Mouse (Mus musculus) intestine, embryonic 16.5 days (tissue): Measurements from ENCODE around the gene Hepacam. TPM values are rescaled to one million over a fixed set of nuclear protein-coding genes. Genes with fewer than 3 reads are reported as not detected.

Experiments used
- ATAC-seq: fragments of 200-750 bp; cut with Nextera tagmentation; 2 replicates; pipeline ENCODE4 v1.8.0; 2017; ENCODE audit warnings: moderate TSS enrichment, moderate library complexity
- H3K27ac ChIP-seq: fragments of 300-500 bp; sonication (generic); 2 replicates; pipeline ENCODE4 v1.5.1; 2014; ENCODE audit warnings: mild to moderate bottlenecking, low read length
- H3K27me3 ChIP-seq: fragments of 300-500 bp; sonication (generic); replicated peaks from 2 replicates; pipeline ENCODE4 v1.6.1; 2014; ENCODE audit warnings: low read length, control low read depth, mixed read lengths; ENCODE audit not compliant: control insufficient read depth, insufficient read depth
- H3K36me3 ChIP-seq: fragments of 300-500 bp; sonication (generic); 2 replicates; pipeline ENCODE4 v1.6.1; 2014; ENCODE audit warnings: low read length, control low read depth; ENCODE audit not compliant: control insufficient read depth, insufficient read depth
- H3K4me1 ChIP-seq: fragments of 300-500 bp; sonication (generic); 2 replicates; pipeline ENCODE4 v1.6.1; 2014; ENCODE audit warnings: low read length, control low read depth, mixed read lengths; ENCODE audit not compliant: control insufficient read depth, insufficient read depth
- H3K4me2 ChIP-seq: fragments of 300-500 bp; sonication (generic); 2 replicates; pipeline ENCODE4 v1.6.1; 2014; ENCODE audit warnings: low read depth, low read length, control low read depth
- H3K4me3 ChIP-seq: fragments of 300-500 bp; sonication (generic); 2 replicates; pipeline ENCODE4 v1.5.1; 2014; ENCODE audit warnings: mild to moderate bottlenecking, low read length
- H3K9ac ChIP-seq: fragments of 300-500 bp; sonication (generic); 2 replicates; pipeline ENCODE4 v1.6.1; 2014; ENCODE audit warnings: low read depth, low read length
- H3K9me3 ChIP-seq: fragments of 300-500 bp; sonication (generic); 2 replicates; pipeline ENCODE4 v1.6.1; 2016; ENCODE audit warnings: low read length, control low read depth; ENCODE audit not compliant: control insufficient read depth
- WGBS: fragments of 180-500 bp; shearing (Covaris S2); extraction: QIAGEN DNeasy Blood & Tissue Kit; methylation state at CpG from one replicate; pipeline ENCODE4 v1.1.7; 2014; 5-methylcytosine and 5-hydroxymethylcytosine counted together
- polyA plus RNA-seq: library from polyadenylated mRNA; unstranded; fragments of >200 nt; fragmentation: Nextera tagmentation; extraction: Ambion mirVana; gene quantifications from 2 replicates; pipeline ENCODE4 v1.2.1, GENCODE M21; 2015

The Hepacam gene
- polyA plus RNA-seq = 0.05 and 0.09 TPM in 2 replicates

GRCm38 (mm10) chr9:37367301-37368080 is at the start of gene Hepacam:
Hepacam (plus strand) TSS chr9:37367351.
- 0 out of 2 replicates have a peak, but pooled peaks cover 2% of the 10 kb centered on the region for H3K4me1 ChIP-seq
- no peak within 1 kb of the TSS for H3K9ac ChIP-seq
- no peak for ATAC-seq
- H3K4me3 ChIP-seq = no peak within 1 kb of the TSS
- no peak within 1 kb of the TSS for H3K4me2 ChIP-seq
- H3K27ac ChIP-seq = no peak within 1 kb of the TSS
- no peaks in the 10 kb centered on the region for H3K36me3 ChIP-seq
- no peaks in the 10 kb centered on the region for H3K9me3 ChIP-seq
- 88% methylated on average over 17 of the region's 17 CpGs for WGBS
- no peaks in the 10 kb centered on the region for H3K27me3 ChIP-seq

DNA sequence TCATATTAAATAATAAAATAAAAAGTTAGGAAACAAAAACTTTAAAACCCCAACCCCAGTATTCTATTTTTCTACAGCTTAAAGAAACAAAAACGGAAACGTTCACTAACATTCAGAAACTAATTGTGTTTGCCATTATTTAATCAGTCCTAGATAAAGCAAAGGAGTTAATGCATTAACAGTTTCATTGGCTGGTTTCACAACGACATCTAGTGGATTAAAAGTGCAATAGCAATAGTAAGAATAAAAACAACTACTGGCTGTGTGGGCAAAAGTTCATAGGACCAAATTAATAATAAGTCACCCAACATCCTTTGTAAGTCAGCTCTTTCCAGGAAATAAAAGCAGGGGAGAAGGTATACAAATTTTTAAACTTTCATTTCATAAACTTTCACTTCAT is 37.7 kb upstream of the Hepacam start:
- H3K4me2 ChIP-seq = no peak overlapping the region
- H3K9ac ChIP-seq = no peak overlapping the region
- no peak overlapping the region for H3K4me3 ChIP-seq
- no peaks in the 10 kb centered on the region for H3K27me3 ChIP-seq
- WGBS = 42% methylated on average over 3 of the region's 3 CpGs
- no peak overlapping the region for H3K27ac ChIP-seq
- ATAC-seq = no peak
- H3K4me1 ChIP-seq = no peaks in the 10 kb centered on the region
- no peaks in the 10 kb centered on the region for H3K9me3 ChIP-seq
- H3K36me3 ChIP-seq = no peaks in the 10 kb centered on the region

DNA sequence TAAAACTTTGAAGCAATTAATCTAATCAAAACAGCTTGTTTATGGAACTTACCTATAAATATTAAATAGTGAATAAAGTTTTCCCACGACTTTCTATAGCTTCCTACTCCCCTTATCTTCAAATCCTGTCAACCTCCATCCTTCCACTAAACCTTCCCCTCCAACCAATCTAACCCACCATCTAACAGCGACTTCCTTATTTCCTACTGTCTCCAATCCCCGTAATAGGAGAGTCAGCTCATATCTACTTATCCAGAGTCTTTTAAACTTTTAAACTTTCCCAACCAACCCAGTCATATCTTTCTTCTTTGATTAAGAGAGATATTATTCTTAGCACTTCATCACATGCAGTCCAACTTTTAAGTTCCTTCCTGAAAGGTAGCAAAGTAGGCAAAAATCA is 21.7 kb upstream of the Hepacam start:
- H3K27ac ChIP-seq = no peak overlapping the region
- H3K27me3 ChIP-seq = no peaks in the 10 kb centered on the region
- ATAC-seq = no peak
- no peaks in the 10 kb centered on the region for H3K36me3 ChIP-seq
- 78% methylated on average over 3 of the region's 3 CpGs for WGBS
- no peak overlapping the region for H3K4me2 ChIP-seq
- no peak overlapping the region for H3K9ac ChIP-seq
- peaks cover 5% of the 10 kb centered on the region; the same call in 1 of the 2 replicates for H3K4me1 ChIP-seq
- no peaks in the 10 kb centered on the region for H3K9me3 ChIP-seq
- no peak overlapping the region for H3K4me3 ChIP-seq

DNA sequence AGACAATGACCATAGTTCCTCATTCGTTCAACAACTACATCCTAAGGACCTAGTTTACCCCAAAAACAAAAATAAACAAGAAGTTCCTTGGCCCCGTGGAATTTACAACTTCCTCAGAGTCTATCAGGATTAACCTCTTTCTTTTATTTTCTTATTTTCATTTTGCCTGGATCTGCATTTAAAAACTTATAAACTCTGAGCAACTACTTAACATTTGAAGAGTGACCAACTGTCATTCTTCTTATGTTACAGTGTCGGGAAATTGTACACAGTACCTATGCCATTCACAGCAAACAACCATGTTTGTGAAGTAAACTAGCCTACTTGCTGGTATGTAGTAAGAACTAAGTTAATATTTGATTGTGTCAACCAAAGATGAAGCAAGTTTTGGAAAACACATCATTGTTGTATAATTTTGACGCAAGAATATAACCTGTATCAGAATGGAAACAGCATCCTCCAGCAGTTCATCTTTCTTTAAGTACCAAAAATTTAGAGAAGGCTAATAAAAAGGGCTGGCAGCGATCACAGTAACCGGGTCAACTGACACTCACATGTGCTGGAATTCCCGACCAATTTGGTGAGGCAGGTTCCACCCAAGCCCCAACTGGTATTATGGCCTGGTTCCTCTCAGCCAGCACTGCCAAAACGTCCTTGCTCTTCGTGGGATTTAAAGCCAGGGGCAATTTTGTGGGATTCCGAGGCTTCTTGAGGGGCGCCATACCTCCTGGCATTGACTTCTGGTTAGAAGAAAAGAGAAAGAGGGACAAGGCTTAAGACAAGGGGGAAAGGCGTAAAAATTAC is 19.8 kb upstream of the Hepacam start:
- 16% methylated on average over 12 of the region's 12 CpGs for whole genome bisulfite sequencing

GRCm38 (mm10) chr9:37347988-37348642 is 19.0 kb upstream of the Hepacam start, which contains the start of gene Ccdc15:
Ccdc15 (minus strand) TSS chr9:37348432.
- WGBS = under 1% methylated on average over 41 of the region's 41 CpGs
- Histone ChIP-seq H3K27ac (peak within 1 kb of the TSS; percentile 92), H3K4me2 (peak within 1 kb of the TSS; percentile 84), H3K4me1 (peaks cover 5% of the 10 kb centered on the region; the same call in 1 of the 2 replicates), H3K27me3 (no peaks in the 10 kb centered on the region), H3K36me3 (no peaks in the 10 kb centered on the region), H3K4me3 (peak within 1 kb of the TSS; percentile 75), H3K9me3 (no peaks in the 10 kb centered on the region), H3K9ac (peak within 1 kb of the TSS; percentile 88)
- ATAC-seq = peak; percentile 99

More for the DNA sequence above, 19.8 kb upstream of the Hepacam start:
- Histone ChIP-seq H3K9me3 (no peaks in the 10 kb centered on the region), H3K27me3 (no peaks in the 10 kb centered on the region), H3K9ac (peak overlapping the region; percentile 88), H3K27ac (peak overlapping the region; percentile 92), H3K4me2 (peak overlapping the region; percentile 84), H3K36me3 (no peaks in the 10 kb centered on the region), H3K4me3 (peak overlapping the region; percentile 75), H3K4me1 (peaks cover 5% of the 10 kb centered on the region; the same call in 1 of the 2 replicates)
- ATAC-seq = peak; percentile 7

DNA sequence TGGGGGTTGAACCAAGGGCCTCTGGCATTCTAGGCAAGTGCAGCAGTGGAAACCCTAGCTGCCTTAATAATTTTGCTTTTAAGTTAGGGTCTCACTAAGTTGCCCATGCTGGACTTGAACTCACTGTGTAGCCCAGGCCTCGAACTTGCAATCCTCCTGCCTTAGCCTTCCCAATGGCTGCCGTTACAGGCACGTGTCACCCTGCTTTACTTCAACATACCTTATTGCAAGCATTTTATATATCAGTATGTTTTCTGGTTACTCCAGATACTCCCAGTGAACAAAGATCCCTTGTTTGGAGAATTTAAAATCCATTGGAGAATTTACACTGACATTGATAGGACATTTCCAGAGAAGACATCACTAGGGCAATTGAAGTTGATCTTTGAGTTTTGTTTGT is 18.1 kb upstream of the Hepacam start:
- Histone ChIP-seq H3K9ac (peak overlapping the region; percentile 88), H3K4me1 (peaks cover 5% of the 10 kb centered on the region; the same call in 1 of the 2 replicates), H3K4me3 (peak overlapping the region; percentile 75), H3K36me3 (no peaks in the 10 kb centered on the region), H3K9me3 (no peaks in the 10 kb centered on the region), H3K27ac (no peak overlapping the region), H3K4me2 (peak overlapping the region; percentile 77), H3K27me3 (no peaks in the 10 kb centered on the region)
- no peak for ATAC-seq
- WGBS = 95% methylated on average over 3 of the region's 3 CpGs

- no peak overlapping the region for H3K9ac ChIP-seq
- no peak for ATAC-seq
- H3K27me3 ChIP-seq = no peaks in the 10 kb centered on the region
- H3K4me3 ChIP-seq = no peak overlapping the region
- H3K27ac ChIP-seq = no peak overlapping the region
- H3K9me3 ChIP-seq = no peaks in the 10 kb centered on the region
- no peaks in the 10 kb centered on the region for H3K36me3 ChIP-seq
- WGBS = 52% methylated on average over 2 of the region's 2 CpGs
- H3K4me2 ChIP-seq = no peak overlapping the region
- peaks cover 5% of the 10 kb centered on the region; the same call in 1 of the 2 replicates for H3K4me1 ChIP-seq
Observed at GRCm38 (mm10) chr9:37351266-37351665, 15.9 kb upstream of the Hepacam start.

GRCm38 (mm10) chr9:37354485-37354884 is 12.7 kb upstream of the Hepacam start:
- no peak for ATAC-seq
- no peaks in the 10 kb centered on the region for H3K9me3 ChIP-seq
- H3K4me3 ChIP-seq = no peak overlapping the region
- no peak overlapping the region for H3K9ac ChIP-seq
- H3K27ac ChIP-seq = no peak overlapping the region
- H3K36me3 ChIP-seq = no peaks in the 10 kb centered on the region
- WGBS = 71% methylated on average over 1 of the region's 1 CpGs
- H3K4me2 ChIP-seq = no peak overlapping the region
- H3K27me3 ChIP-seq = no peaks in the 10 kb centered on the region
- H3K4me1 ChIP-seq = no peaks in the 10 kb centered on the region
